Mouse (Mus musculus): Measurements from ENCODE around the gene Chd9. TPM values are rescaled to one million over a fixed set of nuclear protein-coding genes. Genes with fewer than 3 reads are reported as not detected.

The Chd9 gene
- polyA plus RNA-seq, 1 experiment: 1.4 TPM

DNA sequence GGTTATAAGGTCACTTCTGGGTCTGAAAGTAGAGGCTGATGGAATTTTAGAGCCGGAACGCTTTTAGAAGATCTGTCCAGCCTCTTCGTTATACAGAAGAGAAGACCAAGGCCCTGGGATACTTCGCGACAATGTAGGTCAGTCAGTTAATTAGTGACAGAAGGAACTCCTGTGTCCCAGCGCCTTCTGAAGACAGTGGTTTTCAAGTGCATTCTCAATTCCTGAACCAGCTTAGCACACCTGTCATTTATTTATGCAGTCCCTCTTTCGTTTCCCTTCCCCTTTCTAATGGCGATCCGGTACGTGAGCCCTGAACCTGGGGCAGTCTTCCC is 79.3 kb downstream of the Chd9 start:
- no peak for TF ChIP-seq GATA1 (IDR thresholded peaks at IDR 0.05; ENCODE audit: low read length)

DNA sequence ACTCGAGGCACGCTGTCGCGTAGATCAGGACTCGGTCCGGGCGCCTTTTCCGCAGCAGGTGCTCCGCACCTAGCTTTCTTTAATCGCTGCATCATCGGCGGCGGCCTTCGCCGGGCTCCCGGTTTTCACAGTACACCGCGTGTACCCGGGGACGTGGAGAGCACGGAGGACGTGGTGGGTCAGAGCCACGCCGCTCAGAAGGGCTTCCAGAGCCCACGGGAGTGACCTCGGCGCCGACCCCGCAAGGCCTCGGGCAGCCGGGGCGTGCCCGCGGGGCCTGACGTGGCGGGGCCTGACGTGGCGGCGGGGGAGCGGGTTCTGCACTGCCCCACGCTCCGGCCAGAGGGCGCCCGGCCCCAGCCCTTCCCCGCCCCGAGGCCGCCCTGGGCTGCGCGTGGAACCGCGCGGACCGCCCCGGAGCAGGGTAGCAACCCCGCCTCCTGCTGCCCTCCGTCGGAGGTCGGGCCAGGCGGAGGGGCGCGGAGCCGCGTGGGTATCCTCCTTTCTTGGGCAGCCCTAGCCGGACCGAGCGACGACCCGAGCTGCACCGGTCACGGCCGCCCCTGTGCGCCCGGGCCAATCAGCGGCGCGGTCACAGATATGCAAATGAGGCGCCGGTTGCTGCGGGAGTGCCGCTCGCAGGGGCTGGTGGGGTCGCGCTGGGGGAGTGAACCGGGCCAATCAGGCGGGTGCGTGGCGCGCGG is 79.8 kb downstream of the Chd9 start:
- no peak for TF ChIP-seq GATA1 (IDR thresholded peaks at IDR 0.05; ENCODE audit: low read length)

DNA sequence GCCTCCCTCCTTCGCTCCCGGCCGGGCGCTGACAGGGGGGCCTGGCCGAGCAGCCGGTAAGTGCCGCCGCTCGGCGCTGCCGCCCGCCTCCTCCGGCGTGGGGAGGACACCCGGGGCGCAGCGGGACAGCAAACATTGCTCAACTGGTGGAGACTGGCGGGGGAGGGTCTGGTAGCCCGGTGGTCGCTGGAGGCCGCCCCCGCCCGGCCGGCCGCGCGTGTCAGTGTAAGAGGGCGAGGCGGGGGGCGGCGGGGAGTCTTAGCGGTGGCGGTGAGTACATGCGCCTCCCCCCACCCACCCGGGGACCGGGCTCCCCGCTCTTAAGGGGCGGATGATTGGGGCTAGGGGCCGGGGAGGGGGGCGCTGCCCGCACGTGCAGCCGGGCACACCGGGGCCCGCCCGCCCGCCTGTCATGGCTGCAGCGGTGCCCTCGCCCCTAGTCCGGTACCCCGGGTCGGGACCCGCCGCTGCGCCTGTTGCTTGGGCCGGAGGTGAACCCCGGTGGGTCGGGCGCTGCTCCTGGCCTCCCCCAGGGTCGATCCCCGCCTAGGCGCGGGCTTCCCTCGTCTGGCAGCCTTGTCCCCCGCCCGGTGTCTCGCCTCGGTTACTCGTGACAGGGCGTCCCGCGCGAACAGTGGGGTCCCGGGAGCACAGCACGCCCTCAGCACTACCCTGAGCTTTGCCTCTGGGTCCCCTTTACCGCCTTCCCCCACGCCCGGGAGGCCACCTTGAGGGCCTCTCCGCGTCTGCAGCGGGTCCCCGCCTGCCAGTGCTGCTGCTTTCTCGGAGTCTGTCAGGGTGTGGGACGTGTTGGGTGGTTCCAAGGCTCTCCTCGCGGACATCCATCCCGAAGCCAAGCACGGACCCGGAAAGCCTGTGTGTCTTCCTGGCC is 80.7 kb downstream of the Chd9 start:
- TF ChIP-seq GATA1 (IDR thresholded peaks at IDR 0.05; ENCODE audit: low read length): no peak

DNA sequence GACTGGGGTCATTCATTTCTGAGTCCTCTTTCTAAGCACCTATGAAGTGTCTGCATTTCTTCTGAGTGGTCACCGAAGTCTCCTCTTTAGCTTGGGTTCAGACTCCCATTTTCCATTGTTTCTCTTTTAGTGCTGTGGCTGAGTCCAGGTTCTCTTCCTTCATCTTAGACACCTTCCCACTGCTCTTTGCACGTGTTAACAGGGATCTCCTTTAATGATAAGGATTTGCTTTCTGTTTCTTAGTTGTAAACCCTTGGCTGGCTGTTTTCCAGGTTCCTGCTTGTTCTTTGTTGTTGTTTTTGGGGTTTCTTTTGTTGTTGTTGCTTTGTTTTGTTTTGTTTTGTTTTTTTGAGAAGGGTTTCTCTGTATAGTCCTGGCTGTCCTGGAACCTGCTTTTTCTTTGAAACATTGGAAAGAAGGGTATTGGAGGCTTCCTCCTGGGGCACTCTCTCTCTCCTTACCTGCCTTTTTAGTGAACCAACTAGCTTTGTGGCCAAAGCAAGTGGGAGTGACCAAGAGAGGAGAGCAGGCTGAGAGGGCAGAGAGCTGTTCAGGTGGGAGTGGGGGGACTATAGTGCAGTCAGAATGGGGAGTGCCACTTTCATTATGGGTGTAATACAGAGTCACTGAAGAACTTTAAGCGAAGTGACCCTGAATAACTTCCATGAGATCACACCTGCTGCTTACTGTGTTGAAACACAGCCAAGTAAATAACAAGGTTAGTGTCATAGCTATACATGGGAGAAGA is 95.2 kb downstream of the Chd9 start:
- TF ChIP-seq GATA1 (IDR thresholded peaks at IDR 0.05; ENCODE audit: low read length): no peak

DNA sequence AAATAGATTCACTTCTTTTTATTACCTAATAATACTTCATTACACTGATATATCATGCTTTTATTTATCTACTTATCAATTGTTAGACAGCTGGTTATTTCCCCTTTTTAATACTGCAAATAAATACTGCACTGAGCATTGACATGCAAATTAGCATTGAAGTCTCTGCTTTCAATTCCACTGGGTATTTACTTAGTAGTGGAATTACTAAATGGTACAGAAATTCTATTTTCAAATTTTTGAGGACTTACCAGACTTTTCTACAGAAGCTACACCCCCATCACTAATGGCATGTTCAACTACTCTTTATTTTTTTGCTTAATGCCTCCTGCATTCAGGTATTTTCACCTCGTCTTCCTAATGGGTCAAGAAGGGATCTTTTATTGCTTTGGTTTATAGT is 100.3 kb downstream of the Chd9 start:
- TF ChIP-seq GATA1 (IDR thresholded peaks at IDR 0.05; ENCODE audit: low read length): no peak

DNA sequence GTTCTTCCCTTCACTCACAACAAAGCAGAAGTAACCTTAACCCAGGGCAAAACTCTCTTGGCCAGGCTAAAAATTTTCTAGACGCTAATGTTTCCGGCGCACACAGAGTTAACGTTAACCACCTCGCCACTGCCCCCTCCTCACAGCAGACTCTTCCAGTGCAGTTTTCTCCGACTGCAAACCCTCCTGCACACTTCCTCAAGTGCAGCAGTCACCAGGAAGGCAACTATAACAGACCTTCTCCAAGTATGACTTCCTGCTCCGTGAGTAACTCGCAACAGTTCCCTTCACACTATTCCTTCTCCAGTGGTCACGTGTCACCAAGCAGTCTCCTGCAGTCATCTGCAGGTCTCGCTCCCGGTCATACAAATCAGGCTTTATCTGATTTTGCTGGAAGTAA is 104.8 kb downstream of the Chd9 start:
- no peak for TF ChIP-seq GATA1 (IDR thresholded peaks at IDR 0.05; ENCODE audit: low read length)

DNA sequence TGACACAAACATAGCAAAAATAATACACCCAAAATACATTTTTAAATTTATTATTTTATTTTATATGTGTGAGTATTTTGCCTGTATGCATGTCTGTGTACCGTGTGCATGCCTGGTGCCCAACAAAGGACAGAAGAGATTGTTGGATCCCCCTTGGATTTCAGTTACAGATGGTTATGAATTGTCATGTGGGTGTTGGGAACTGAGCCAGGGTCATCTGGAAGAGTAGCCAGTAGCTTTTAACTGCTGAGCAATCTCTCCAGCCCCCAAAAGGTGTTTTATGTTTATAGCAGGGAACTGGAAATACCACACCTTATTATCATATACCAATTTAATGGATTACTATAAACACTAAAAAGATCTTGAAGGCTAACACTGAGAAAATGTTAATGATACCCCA is 106.6 kb downstream of the Chd9 start:
- no peak for TF ChIP-seq GATA1 (IDR thresholded peaks at IDR 0.05; ENCODE audit: low read length)

DNA sequence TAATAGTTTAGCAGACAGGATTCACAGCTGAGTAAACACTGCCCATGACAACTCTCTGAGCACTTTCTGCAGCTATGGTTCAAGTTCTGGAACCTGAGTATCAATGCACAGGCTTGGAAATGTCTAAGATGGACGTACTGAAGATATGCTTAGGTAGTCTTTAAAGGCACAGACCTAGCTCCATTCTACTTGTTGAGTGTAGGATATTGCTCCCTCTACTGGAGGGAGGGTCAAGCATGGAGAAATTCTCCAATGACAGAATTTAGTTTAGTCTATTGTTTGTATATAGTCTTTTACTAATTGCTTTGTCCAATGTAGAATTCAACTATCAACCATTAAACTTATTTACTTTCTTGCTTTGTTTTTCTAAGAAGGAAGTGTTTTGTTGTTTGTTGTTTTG is 108.7 kb downstream of the Chd9 start:
- TF ChIP-seq GATA1 (IDR thresholded peaks at IDR 0.05; ENCODE audit: low read length): no peak

DNA sequence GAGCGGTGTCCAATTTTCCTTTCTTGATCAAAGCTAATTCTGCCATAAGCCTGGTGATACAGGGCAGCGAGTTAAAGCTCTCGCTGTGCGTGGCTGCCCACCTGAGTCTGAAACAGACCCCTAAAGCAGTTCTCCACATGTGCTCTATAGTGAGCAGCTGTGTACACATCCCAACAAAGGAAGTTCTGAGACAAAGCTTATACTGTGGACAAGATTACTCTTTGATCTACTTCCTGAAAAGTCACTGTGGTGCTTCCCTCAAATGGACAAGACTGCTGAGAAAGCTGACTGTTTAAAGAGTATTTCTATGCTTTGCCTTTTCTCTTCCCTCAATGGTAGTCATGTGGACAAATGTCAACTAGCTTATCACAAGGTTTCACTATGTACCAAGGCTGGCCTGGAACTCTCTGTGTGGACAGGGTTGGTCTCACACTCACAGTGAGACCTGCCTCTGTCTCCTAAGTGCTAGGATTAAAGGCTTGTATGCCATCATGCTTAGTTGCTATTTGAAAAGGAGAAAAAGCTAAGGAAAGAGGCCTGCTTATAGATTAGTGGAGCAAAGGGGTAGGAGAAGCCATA is 110.3 kb downstream of the Chd9 start:
- no peak for TF ChIP-seq GATA1 (IDR thresholded peaks at IDR 0.05; ENCODE audit: low read length)

DNA sequence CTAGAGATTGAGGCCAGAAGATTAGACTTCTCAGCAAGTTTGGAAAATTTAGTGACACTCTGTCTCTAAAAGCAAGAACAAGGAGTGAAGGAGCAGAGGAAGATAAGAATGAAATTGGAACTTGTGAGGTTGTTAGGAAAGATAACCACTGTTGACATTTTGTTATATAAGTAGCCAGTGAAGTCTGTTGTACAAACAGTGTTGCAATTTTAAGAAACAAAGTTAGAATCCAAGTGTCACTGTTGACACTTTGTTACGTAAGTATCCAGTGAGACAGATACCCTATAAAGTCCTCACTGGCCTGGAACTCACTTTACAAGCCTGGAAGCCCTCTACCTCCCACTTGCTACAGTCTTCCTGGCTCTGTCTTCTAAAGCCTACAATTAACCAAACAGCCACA is 111.7 kb downstream of the Chd9 start:
- TF ChIP-seq GATA1 (IDR thresholded peaks at IDR 0.05; ENCODE audit: low read length): no peak

DNA sequence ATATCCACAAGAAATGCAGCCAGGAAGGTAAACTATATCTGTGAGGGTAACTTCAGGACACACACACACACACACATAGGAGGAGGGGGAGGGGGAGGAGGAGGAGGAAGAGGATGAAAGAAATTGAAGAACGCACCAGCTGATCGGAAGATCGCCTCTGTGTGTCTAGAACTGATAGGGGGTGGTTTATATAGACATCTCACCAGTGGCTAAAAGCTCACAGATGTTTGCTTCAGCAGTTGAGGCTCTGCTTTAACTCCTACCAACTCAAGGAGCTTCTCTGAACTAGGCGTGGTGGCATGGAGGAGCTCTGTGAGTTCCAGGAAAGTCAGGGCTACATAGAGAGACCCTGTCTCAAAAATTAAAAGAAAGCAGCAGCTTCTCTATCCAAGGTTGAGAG is 115.6 kb downstream of the Chd9 start:
- no peak for TF ChIP-seq GATA1 (IDR thresholded peaks at IDR 0.05; ENCODE audit: low read length)

DNA sequence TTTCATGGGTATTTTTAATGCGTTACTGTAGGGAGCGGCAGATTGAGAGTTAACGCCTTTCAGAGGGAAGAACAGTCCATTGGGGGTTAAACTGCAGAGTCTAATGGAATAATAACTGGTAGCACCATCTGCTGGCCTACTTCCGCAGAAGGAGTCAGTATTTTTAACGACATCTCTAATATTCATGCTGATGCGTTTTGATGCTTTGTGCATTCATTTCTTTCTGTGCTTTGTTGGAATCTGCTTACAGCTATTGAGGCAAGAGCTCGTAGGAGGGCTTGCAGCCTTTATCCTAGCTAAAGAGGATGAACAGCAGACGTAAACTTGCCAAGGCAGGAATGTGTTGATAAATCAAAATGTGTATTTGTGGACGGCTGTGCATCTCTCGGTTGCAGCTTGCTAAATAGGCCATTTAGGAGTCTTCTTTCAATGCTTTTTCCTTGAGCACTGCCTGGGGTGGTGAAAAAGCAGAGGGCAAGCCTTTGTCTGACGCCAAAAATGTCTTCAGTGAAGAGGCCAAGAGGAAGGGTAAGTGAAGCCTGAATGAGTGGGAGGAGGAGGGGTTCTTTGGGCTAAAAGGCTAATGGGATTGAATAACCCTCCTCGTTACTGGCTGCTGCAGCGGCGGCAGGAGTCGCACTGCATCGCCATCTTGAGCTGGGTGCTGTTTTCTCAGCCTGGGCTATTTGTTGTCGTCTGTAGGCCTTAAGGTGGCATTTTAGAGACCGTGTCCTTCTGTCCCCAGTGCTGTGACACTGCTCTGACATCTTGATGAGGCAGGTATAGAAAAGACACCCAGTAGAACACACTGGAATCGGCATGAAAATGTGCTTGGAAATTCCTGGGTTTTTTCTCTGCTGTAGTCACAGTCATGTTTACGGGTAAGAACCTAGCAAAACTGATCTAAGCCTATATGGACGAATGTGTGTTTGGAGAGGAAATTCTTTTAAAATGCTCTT is 126.9 kb downstream of the Chd9 start:
- no peak for TF ChIP-seq GATA1 (IDR thresholded peaks at IDR 0.05; ENCODE audit: low read length)

DNA sequence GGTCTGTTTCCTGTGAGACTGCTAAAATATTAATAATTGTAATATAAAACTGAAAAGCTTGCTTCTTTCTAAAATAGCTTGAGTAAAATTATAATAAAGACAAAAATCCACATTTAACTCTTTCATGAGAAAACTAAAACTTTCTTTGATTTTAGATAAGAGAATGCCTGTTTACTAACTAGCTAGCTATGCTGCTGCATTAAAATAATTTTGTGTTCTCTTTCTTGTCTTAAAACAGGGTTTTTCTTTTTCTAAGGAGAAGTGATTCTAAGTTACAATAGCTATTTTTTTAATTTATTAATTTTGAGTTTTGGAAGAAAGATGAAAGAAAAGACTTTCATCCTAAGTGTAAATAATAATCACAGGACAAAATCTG is 127.6 kb downstream of the Chd9 start:
- no peak for TF ChIP-seq GATA1 (IDR thresholded peaks at IDR 0.05; ENCODE audit: low read length)

DNA sequence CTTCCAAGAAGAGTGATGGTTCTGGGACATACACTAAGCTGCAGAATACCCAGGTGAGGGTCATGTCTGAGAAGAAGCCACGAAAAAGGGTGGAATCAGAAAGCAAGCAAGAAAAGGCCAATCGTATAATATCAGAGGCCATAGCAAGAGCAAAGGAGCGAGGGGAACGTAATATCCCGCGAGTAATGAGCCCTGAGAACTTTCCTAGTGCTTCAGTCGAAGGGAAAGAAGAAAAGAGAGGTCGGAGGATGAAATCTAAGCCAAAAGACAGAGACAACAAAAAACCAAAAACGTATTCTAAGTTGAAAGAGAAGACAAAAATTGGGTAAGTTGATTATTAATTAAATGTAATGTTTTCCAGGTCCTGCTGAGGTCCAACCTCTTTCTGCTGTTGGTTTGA is 128.2 kb downstream of the Chd9 start:
- TF ChIP-seq GATA1 (IDR thresholded peaks at IDR 0.05; ENCODE audit: low read length): no peak

DNA sequence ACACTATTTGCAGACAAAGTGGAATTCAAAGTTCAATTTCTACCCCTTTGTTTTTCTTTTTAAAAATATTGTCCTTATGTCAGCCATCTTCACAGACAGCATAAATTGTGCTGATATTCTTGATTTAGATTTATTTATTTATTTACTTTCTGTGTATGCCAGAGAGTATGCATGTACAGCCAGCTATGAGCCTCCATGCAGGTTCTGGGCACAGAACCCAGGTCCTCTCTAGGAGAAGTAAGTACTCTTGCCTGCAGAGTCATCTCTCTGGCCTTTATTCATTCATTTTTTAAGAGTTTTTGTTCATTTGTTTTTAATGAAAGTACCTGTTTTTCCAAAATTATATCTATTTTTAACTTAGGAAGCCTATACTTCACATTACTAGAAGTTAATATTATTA is 129.6 kb downstream of the Chd9 start:
- TF ChIP-seq GATA1 (IDR thresholded peaks at IDR 0.05; ENCODE audit: low read length): no peak
